Mouse (Mus musculus): ENCODE results near the gene Mymx. TPM values are rescaled to one million over a fixed set of nuclear protein-coding genes. Genes with fewer than 3 reads are reported as not detected.

The Mymx gene
- not detected for polyA plus RNA-seq (2014; fragmentation: Illumina TruSeq; extraction: RNeasy Lipid Tissue Mini Kit (QIAGEN cat#74804); ENCODE audit: low read depth, low replicate concordance)

GRCm38 (mm10) chr17:45601877-45602304 is at the start of gene Mymx:
Gene Mymx, minus strand, starts transcription at chr17:45602102.

GRCm38 (mm10) chr17:45599446-45600242 is 2.3 kb downstream of the Mymx start, which contains the start of gene Slc29a1:
Gene Slc29a1, minus strand, starts transcription at chr17:45599606.

GRCm38 (mm10) chr17:45573087-45573779 is 28.7 kb downstream of the Mymx start, which contains the start of gene Hsp90ab1:
Gene Hsp90ab1, minus strand, starts transcription at chr17:45573271.

GRCm38 (mm10) chr17:45563655-45564530 is 38.0 kb downstream of the Mymx start, which contains the start of gene Slc35b2:
Gene Slc35b2, plus strand, starts transcription at chr17:45563874.

GRCm38 (mm10) chr17:45555452-45556106 is 46.3 kb downstream of the Mymx start, which contains the start of gene Nfkbie:
Gene Nfkbie, plus strand, starts transcription at chr17:45555703.

Other genes starting within 250 kb of the Mymx start
- gene Cdc5l, start 168.4 kb downstream of the Mymx start, polyA plus RNA-seq (2014; fragmentation: Illumina TruSeq; extraction: RNeasy Lipid Tissue Mini Kit (QIAGEN cat#74804); ENCODE audit: low read depth, low replicate concordance): 39.8 TPM
- gene Spats1, start 126.7 kb downstream of the Mymx start, polyA plus RNA-seq (2014; fragmentation: Illumina TruSeq; extraction: RNeasy Lipid Tissue Mini Kit (QIAGEN cat#74804); ENCODE audit: low read depth, low replicate concordance): 0.31 TPM
- gene Aars2, start 95.3 kb downstream of the Mymx start, polyA plus RNA-seq (2014; fragmentation: Illumina TruSeq; extraction: RNeasy Lipid Tissue Mini Kit (QIAGEN cat#74804); ENCODE audit: low read depth, low replicate concordance): 18.6 TPM
- gene Tcte1, start 78.7 kb downstream of the Mymx start, polyA plus RNA-seq (2014; fragmentation: Illumina TruSeq; extraction: RNeasy Lipid Tissue Mini Kit (QIAGEN cat#74804); ENCODE audit: low read depth, low replicate concordance): not detected
- gene Tmem151b, start 52.4 kb downstream of the Mymx start, polyA plus RNA-seq (2014; fragmentation: Illumina TruSeq; extraction: RNeasy Lipid Tissue Mini Kit (QIAGEN cat#74804); ENCODE audit: low read depth, low replicate concordance): not detected
- gene Nfkbie, start 46.4 kb downstream of the Mymx start, polyA plus RNA-seq (2014; fragmentation: Illumina TruSeq; extraction: RNeasy Lipid Tissue Mini Kit (QIAGEN cat#74804); ENCODE audit: low read depth, low replicate concordance): 1.9 TPM
- gene Slc35b2, start 38.2 kb downstream of the Mymx start, polyA plus RNA-seq (2014; fragmentation: Illumina TruSeq; extraction: RNeasy Lipid Tissue Mini Kit (QIAGEN cat#74804); ENCODE audit: low read depth, low replicate concordance): 27.8 TPM
- gene Hsp90ab1, start 28.8 kb downstream of the Mymx start, polyA plus RNA-seq (2014; fragmentation: Illumina TruSeq; extraction: RNeasy Lipid Tissue Mini Kit (QIAGEN cat#74804); ENCODE audit: low read depth, low replicate concordance): 1,229 TPM
- gene Slc29a1, start 2.5 kb downstream of the Mymx start, polyA plus RNA-seq (2014; fragmentation: Illumina TruSeq; extraction: RNeasy Lipid Tissue Mini Kit (QIAGEN cat#74804); ENCODE audit: low read depth, low replicate concordance): 99.8 TPM
- gene Capn11, start 57.2 kb upstream of the Mymx start, polyA plus RNA-seq (2014; fragmentation: Illumina TruSeq; extraction: RNeasy Lipid Tissue Mini Kit (QIAGEN cat#74804); ENCODE audit: low read depth, low replicate concordance): 2.1 TPM
- gene Mrpl14, start 84.2 kb upstream of the Mymx start, polyA plus RNA-seq (2014; fragmentation: Illumina TruSeq; extraction: RNeasy Lipid Tissue Mini Kit (QIAGEN cat#74804); ENCODE audit: low read depth, low replicate concordance): 140 TPM
- gene Tmem63b, start 84.8 kb upstream of the Mymx start, polyA plus RNA-seq (2014; fragmentation: Illumina TruSeq; extraction: RNeasy Lipid Tissue Mini Kit (QIAGEN cat#74804); ENCODE audit: low read depth, low replicate concordance): 79.9 TPM
- gene 1600014C23Rik, start 131.7 kb upstream of the Mymx start, polyA plus RNA-seq (2014; fragmentation: Illumina TruSeq; extraction: RNeasy Lipid Tissue Mini Kit (QIAGEN cat#74804); ENCODE audit: low read depth, low replicate concordance): not detected

Data from heart, adult 10 weeks (tissue).